Mouse (Mus musculus) myocyte (in vitro differentiated cells): ENCODE data around the gene Rbm20.

Source experiments
- CEBPB ChIP-seq: IDR thresholded peaks from 2 replicates; pipeline ENCODE4 v1.6.1; 2011; ENCODE audit warnings: mild to moderate bottlenecking, moderate library complexity; ENCODE audit not compliant: poor library complexity, insufficient read depth, severe bottlenecking
- POLR2AphosphoS2 ChIP-seq: IDR thresholded peaks from one replicate; pipeline ENCODE4 v1.6.1; 2011; ENCODE audit warnings: low read depth, control low read depth; ENCODE audit not compliant: insufficient read length

DNA sequence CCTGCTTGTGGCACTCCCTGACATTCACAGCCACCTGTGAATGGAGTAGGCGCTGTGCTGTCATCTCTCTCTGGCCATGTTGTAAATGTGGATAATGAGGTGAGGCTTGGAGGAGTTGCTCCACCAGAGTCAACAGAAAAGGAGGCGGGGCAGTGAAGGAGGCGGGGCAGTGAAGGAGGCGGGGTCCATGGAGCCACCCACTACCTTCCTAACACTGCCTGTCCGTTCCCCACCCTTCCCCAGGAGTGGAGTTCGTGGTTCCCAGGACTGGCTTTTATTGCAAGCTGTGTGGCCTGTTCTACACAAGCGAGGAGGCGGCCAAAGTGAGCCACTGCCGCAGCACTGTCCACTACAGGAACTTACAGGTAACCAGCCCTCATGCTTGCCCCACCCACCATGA is 182.0 kb downstream of the Rbm20 start:
- no peak for TF ChIP-seq CEBPB
- no peak for TF ChIP-seq POLR2AphosphoS2
